Mouse (Mus musculus) megakaryocyte, embryonic 14.5 days (primary cell): ENCODE results near the gene Ube2f. TPM values are rescaled to one million over a fixed set of nuclear protein-coding genes. Genes with fewer than 3 reads are reported as not detected.

Experiments
- H3K27me3 ChIP-seq: replicated peaks from 2 replicates; pipeline ENCODE3; 2012; ENCODE audit warnings: inconsistent platforms
- H3K36me3 ChIP-seq: replicated peaks from 2 replicates; pipeline ENCODE3; 2012; ENCODE audit warnings: low read length, inconsistent platforms, mixed read lengths
- H3K4me1 ChIP-seq: 2 replicates; pipeline ENCODE4 v1.6.1; 2012; ENCODE audit warnings: inconsistent platforms
- H3K4me3 ChIP-seq: replicated peaks from 2 replicates; pipeline ENCODE3; 2012; ENCODE audit warnings: moderate library complexity, mild to moderate bottlenecking, inconsistent platforms
- H3K9me3 ChIP-seq: 2 replicates; pipeline ENCODE4 v1.6.1; 2012; ENCODE audit warnings: inconsistent platforms
- FLI1 ChIP-seq: IDR thresholded peaks from 2 replicates; pipeline ENCODE4 v1.6.1; 2012; ENCODE audit warnings: low read length, inconsistent platforms, mixed read lengths
- GATA1 ChIP-seq: IDR thresholded peaks from 3 replicates; pipeline ENCODE4 v1.6.1; 2012; ENCODE audit warnings: mixed read lengths, low read length, inconsistent platforms, borderline replicate concordance
- polyA plus RNA-seq: library from polyadenylated mRNA; stranded (reverse); fragments of >175 nt; gene quantifications from 2 replicates; pipeline ENCODE4 v1.2.3, GENCODE M21; 2012; ENCODE audit warnings: low replicate concordance; ENCODE audit not compliant: insufficient read depth

Ube2f gene
- polyA plus RNA-seq, 1 experiment = 13.4 TPM

DNA sequence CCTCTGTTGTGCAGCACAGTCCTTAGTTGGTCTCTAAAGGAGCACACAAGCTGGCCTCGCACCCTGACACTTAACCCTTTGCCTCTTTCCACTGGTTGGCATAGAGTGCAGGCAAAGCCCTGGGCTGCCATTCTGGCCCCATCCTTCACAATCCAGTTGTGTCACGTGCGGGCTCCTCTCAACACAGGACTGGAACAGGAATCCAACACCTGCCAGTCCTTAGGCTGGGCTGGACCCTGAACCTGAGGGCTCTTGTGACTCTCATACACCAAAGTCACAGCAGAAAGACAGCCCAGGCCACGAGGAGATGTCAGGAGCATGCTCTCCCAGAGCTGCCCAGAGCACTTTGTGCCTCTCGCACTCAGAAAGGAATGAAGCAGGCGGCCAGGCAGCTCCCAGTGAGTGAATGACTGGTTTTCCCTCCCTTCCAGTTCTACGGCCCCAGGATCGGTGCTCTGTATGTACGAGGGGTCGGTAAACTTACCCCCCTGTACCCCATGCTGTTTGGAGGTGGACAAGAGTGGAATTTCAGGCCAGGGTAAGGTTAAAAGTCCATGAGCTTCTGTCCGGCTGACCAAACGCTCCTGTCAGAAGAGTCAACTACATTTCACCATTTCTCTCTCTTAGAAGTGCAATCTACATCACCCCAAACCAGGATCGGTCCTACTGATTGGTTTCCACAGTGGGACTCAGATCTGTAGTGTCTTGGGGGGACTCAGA lies 59.4 kb downstream of the Ube2f start:
- Histone ChIP-seq H3K27me3 (no peaks in the 10 kb centered on the region), H3K9me3 (no peaks in the 10 kb centered on the region), H3K36me3 (peaks cover 94% of the 10 kb centered on the region), H3K4me3 (no peak overlapping the region), H3K4me1 (peaks cover 23% of the 10 kb centered on the region)
- TF ChIP-seq GATA1 = no peak
- TF ChIP-seq FLI1 = no peak

DNA sequence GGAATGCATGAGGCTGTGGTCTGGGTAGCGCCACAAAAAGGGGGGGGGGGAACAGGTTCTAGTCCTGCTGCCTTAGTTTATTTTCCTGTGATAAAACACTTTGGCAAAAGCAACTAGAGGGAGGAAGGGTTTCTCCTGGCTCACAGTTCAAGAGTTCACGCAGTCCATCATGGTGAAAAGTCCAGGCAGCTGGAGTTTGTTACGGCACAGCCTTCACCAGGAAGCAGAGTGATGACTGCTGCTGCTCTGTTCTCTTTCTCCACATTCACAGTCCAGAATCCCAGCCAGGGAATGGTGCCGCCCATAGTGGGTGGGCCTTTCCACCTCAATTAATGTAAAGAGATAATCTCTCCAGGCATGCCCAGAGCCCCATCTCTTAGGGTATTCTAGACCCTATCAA lies 62.2 kb downstream of the Ube2f start:
- Histone ChIP-seq H3K27me3 (no peaks in the 10 kb centered on the region), H3K36me3 (peaks cover 95% of the 10 kb centered on the region), H3K4me1 (peaks cover 23% of the 10 kb centered on the region), H3K9me3 (no peaks in the 10 kb centered on the region), H3K4me3 (no peak overlapping the region)
- TF ChIP-seq FLI1 (no peak), GATA1 (no peak)

- Histone ChIP-seq H3K9me3 (no peaks in the 10 kb centered on the region), H3K36me3 (peaks cover 94% of the 10 kb centered on the region), H3K4me3 (no peak overlapping the region), H3K4me1 (peaks cover 23% of the 10 kb centered on the region), H3K27me3 (no peaks in the 10 kb centered on the region)
- no peak for TF ChIP-seq FLI1
- TF ChIP-seq GATA1 = no peak
Measured at GRCm38 (mm10) chr1:91313251-91313650, 63.1 kb downstream of the Ube2f start.

DNA sequence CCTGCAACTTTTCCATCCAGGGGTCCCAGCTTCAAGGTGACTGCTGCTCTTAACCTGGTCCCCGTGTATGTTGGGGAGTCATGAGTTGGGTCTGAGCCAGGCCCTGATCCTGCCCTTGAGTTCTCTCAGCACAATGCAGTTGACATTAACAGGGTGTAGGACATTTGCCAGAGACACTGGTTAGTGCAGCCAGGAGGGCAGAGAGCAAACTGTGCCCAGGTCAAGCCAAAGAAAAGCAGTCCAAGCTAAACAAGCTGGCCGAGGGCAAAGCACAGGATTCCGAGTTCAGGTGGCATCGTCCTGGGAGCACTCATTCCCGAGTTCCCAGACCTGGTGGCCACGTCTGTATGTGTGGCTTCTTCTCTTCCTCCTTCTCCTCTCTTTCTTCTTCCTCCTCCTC lies 67.6 kb downstream of the Ube2f start:
- Histone ChIP-seq H3K4me1 (peaks cover 40% of the 10 kb centered on the region), H3K4me3 (no peak overlapping the region), H3K9me3 (no peaks in the 10 kb centered on the region), H3K36me3 (peaks cover 70% of the 10 kb centered on the region), H3K27me3 (peaks cover 8% of the 10 kb centered on the region)
- TF ChIP-seq GATA1 (no peak), FLI1 (no peak)

- no peaks in the 10 kb centered on the region for H3K9me3 ChIP-seq
- H3K36me3 ChIP-seq = peaks cover 29% of the 10 kb centered on the region
- no peak for TF ChIP-seq FLI1
- TF ChIP-seq GATA1 = no peak
- peak within 1 kb of the TSS; percentile 70 for H3K4me3 ChIP-seq
- peaks cover 39% of the 10 kb centered on the region for H3K4me1 ChIP-seq
- peaks cover 42% of the 10 kb centered on the region for H3K27me3 ChIP-seq
Measured at GRCm38 (mm10) chr1:91321760-91322438, 71.8 kb downstream of the Ube2f start, which contains the start of gene Espnl. TSS of gene Espnl (plus strand) at chr1:91322075.

DNA sequence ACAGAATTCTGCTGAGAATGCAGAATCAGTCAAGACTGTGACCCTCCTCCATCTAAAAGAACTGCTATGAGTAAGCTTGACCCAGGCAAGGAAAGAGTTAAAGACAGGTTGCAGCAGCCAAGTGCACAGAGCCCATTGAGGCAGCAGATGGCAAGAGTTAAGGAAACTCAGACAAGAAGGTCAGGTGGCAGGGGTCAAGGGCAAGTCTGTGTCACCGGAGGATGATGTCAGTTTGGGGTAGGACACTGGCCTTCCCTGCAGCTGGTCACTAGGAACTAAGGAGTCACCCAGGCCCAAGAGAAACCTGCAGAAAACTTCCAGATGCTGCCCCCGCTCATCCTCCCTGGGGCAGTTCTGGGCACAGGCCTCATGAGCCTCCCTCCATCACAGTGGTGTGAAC lies 74.5 kb downstream of the Ube2f start:
- no peak overlapping the region for H3K4me3 ChIP-seq
- peaks cover 30% of the 10 kb centered on the region for H3K4me1 ChIP-seq
- peaks cover 7% of the 10 kb centered on the region for H3K36me3 ChIP-seq
- no peak for TF ChIP-seq GATA1
- TF ChIP-seq FLI1 = no peak
- no peaks in the 10 kb centered on the region for H3K9me3 ChIP-seq
- H3K27me3 ChIP-seq = peaks cover 67% of the 10 kb centered on the region

- H3K9me3 ChIP-seq = no peaks in the 10 kb centered on the region
- H3K27me3 ChIP-seq = peaks cover 71% of the 10 kb centered on the region
- no peaks in the 10 kb centered on the region for H3K36me3 ChIP-seq
- no peak for TF ChIP-seq GATA1
- TF ChIP-seq FLI1 = no peak
- H3K4me1 ChIP-seq = peaks cover 30% of the 10 kb centered on the region
- no peak overlapping the region for H3K4me3 ChIP-seq
Measured at GRCm38 (mm10) chr1:91325488-91326042, 75.5 kb downstream of the Ube2f start.

DNA sequence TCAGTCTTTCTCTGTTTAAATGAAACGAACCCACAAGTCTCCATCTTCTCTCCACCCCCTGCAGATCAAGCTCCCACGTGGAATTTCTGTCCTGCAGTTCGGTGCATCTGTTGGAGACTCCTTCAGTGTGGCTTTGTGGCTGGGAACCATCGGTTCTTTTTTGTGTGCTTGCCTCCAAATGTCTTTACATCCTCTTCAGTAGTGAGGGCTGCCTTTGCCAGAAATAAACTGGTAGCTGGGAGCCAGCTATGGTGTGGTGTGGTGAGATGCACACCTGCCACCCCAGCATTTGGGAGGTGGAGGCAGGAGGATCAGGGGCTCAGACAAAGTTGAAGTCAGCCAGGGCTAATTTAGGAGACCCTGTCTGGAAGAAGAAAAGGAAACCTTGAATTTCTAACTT lies 82.0 kb downstream of the Ube2f start:
- TF ChIP-seq GATA1 (no peak), FLI1 (no peak)
- Histone ChIP-seq H3K9me3 (no peaks in the 10 kb centered on the region), H3K4me3 (no peak overlapping the region), H3K27me3 (peaks cover 74% of the 10 kb centered on the region), H3K4me1 (peaks cover 39% of the 10 kb centered on the region), H3K36me3 (no peaks in the 10 kb centered on the region)

DNA sequence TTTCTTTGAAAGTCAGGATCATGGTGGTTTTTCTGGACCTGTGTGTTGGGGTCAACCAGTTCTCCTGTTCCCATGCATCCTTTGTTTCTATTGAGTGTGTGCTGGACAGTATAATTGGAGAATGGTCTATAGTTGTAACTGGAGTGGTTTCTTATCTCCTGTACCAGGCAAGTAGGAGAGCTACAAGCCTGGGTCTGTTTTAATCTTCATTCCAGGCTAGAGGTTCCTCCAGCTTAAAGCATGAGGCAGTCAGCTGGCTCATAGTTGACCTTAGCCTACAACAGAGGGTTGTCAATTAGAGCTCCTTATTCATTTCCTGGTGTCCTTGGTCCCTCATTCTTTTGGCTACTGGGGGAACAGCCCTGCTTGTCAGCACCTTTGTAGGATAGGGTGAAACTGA lies 83.5 kb downstream of the Ube2f start:
- TF ChIP-seq GATA1 (no peak), FLI1 (no peak)

GRCm38 (mm10) chr1:91337355-91337754 lies 87.3 kb downstream of the Ube2f start:
- Histone ChIP-seq H3K36me3 (no peaks in the 10 kb centered on the region), H3K9me3 (no peaks in the 10 kb centered on the region), H3K4me1 (peaks cover 55% of the 10 kb centered on the region), H3K27me3 (peaks cover 84% of the 10 kb centered on the region), H3K4me3 (no peak overlapping the region)
- TF ChIP-seq GATA1 = no peak
- TF ChIP-seq FLI1 = no peak

More for the DNA sequence above, 83.5 kb downstream of the Ube2f start:
- Histone ChIP-seq H3K4me3 (peak overlapping the region; percentile 35), H3K4me1 (peaks cover 52% of the 10 kb centered on the region), H3K9me3 (no peaks in the 10 kb centered on the region), H3K27me3 (peaks cover 74% of the 10 kb centered on the region), H3K36me3 (no peaks in the 10 kb centered on the region)

Other genes with a start within 250 kb of the Ube2f start
- 0.07 TPM in 1 of 2 replicates, not detected in the other for gene Rbm44, start 105.2 kb upstream of the Ube2f start, polyA plus RNA-seq
- 2.9 and 16.0 TPM in 2 replicates for gene Ramp1, start 70.5 kb upstream of the Ube2f start, polyA plus RNA-seq
- gene Scly, start 48.0 kb downstream of the Ube2f start, polyA plus RNA-seq = 13.6 and 18.3 TPM in 2 replicates
- gene Espnl, start 71.8 kb downstream of the Ube2f start, polyA plus RNA-seq = 0.23 and 0.50 TPM in 2 replicates
- not detected in 2 replicates for gene Klhl30, start 100.7 kb downstream of the Ube2f start, polyA plus RNA-seq
- gene Erfe, start 116.1 kb downstream of the Ube2f start, polyA plus RNA-seq = 0.04 TPM in 1 of 2 replicates, not detected in the other
- 13.9 and 52.5 TPM in 2 replicates for gene Ilkap, start 148.5 kb downstream of the Ube2f start, polyA plus RNA-seq
- 41.6 and 60.4 TPM in 2 replicates for gene Hes6, start 163.7 kb downstream of the Ube2f start, polyA plus RNA-seq
- gene Per2, start 209.0 kb downstream of the Ube2f start, polyA plus RNA-seq = 0.73 and 1.0 TPM in 2 replicates
- 2.0 TPM in 1 of 2 replicates, not detected in the other for gene Traf3ip1, start 244.3 kb downstream of the Ube2f start, polyA plus RNA-seq